Mouse (Mus musculus) megakaryocyte, embryonic 14.5 days (primary cell): ENCODE results near the gene Grin3b.

Experiments used
- FLI1 ChIP-seq: IDR thresholded peaks from 2 replicates; pipeline ENCODE4 v1.6.1; 2012; ENCODE audit warnings: low read length, inconsistent platforms, mixed read lengths
- GATA1 ChIP-seq: IDR thresholded peaks from 3 replicates; pipeline ENCODE4 v1.6.1; 2012; ENCODE audit warnings: mixed read lengths, low read length, inconsistent platforms, borderline replicate concordance

DNA sequence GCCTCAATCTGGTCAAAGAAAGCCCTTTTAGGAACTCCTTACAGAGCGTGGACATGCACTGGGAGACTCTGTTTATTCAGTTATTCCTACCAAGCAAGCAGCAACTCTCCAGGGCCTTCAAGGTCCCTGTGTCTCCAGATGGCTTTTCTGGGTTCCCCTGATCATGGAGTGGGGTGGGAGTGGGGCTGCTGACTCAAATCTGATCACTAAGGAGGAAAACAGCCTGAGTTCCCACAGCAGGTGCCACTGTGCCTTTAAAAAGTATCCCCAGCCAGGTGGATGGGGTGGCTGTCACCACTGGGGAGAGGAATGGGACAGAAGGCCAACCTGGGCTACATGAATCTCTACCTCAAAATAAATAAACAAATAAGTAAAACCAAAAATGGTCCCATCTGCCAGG is 27.5 kb upstream of the Grin3b start:
- no peak for TF ChIP-seq GATA1
- no peak for TF ChIP-seq FLI1
